Mouse (Mus musculus) CH12.LX (cell line): ENCODE data around the gene Fbxw4. TPM values are rescaled to one million over a fixed set of nuclear protein-coding genes. Genes with fewer than 3 reads are reported as not detected.

Experiments
- DNase-seq: peaks from one replicate; pipeline ENCODE4 v3.0.0-alpha.2; 2013; ENCODE audit errors: extremely low read depth
- H3K27ac ChIP-seq: 2 replicates; pipeline ENCODE4 v1.5.1; 2012; ENCODE audit warnings: low read depth, mild to moderate bottlenecking, control low read depth, moderate library complexity; ENCODE audit not compliant: insufficient read depth
- H3K27me3 ChIP-seq: replicated peaks from 2 replicates; pipeline ENCODE3; 2012; ENCODE audit warnings: inconsistent platforms
- H3K36me3 ChIP-seq, 2 experiments: replicated peaks in 1 of 2; 2 replicates each; pipeline versions ENCODE3 to v1.6.1; 2012; ENCODE audit warnings: inconsistent platforms in 1 of 2, low read length in 1 of 2, mild to moderate bottlenecking in 1 of 2, mixed read lengths in 1 of 2, moderate library complexity in 1 of 2; ENCODE audit not compliant: control insufficient read depth in 1 of 2, insufficient read depth in 1 of 2
- H3K4me1 ChIP-seq, 2 experiments: 2 replicates each; pipeline ENCODE4 v1.6.1; 2012; ENCODE audit warnings: inconsistent platforms in 1 of 2, moderate library complexity in 1 of 2; ENCODE audit not compliant: insufficient read depth in 2 of 2, control insufficient read depth in 1 of 2
- H3K4me2 ChIP-seq: 2 replicates; pipeline ENCODE4 v1.6.1; 2012; ENCODE audit warnings: low read depth, mild to moderate bottlenecking, control low read depth; ENCODE audit not compliant: poor library complexity, insufficient read depth, severe bottlenecking
- H3K4me3 ChIP-seq, 3 experiments: fragments of 150-350 bp in 1 of 3; sonication (generic) in 1 of 3; replicated peaks in 1 of 3; 2 replicates each; pipeline versions ENCODE3 to v1.5.1; 2011 to 2012; ENCODE audit warnings: low read depth in 2 of 3, low read length in 2 of 3, mild to moderate bottlenecking in 2 of 3, moderate library complexity in 2 of 3, control low read depth in 1 of 3, improper control_type of control experiment in 1 of 3, inconsistent platforms in 1 of 3, mixed read lengths in 1 of 3; ENCODE audit not compliant: poor library complexity in 1 of 3
- H3K79me2 ChIP-seq: replicated peaks from 2 replicates; pipeline ENCODE4 v1.6.1; 2012; ENCODE audit warnings: mild to moderate bottlenecking, moderate library complexity; ENCODE audit not compliant: control insufficient read depth, poor library complexity, insufficient read depth, severe bottlenecking; ENCODE audit errors: extremely low read depth
- H3K9ac ChIP-seq: 2 replicates; pipeline ENCODE4 v1.6.1; 2012; ENCODE audit warnings: low read depth, mild to moderate bottlenecking, control low read depth, moderate library complexity; ENCODE audit not compliant: insufficient read depth
- H3K9me3 ChIP-seq: replicated peaks from 2 replicates; pipeline ENCODE3; 2012; ENCODE audit warnings: low read length, inconsistent platforms, mixed read lengths
- CHD1 ChIP-seq: IDR thresholded peaks from 2 replicates; pipeline ENCODE4 v1.6.1; 2012; ENCODE audit warnings: low read depth, low read length, improper control_type of control experiment, inconsistent platforms
- CTCF ChIP-seq, 2 experiments: IDR thresholded peaks in 1 of 2; conservative IDR thresholded peaks in 1 of 2; 2 replicates each; pipeline ENCODE4 v1.5.1; 2011 to 2012; ENCODE audit warnings: low read depth in 2 of 2, low read length in 2 of 2, improper control_type of control experiment in 1 of 2, inconsistent platforms in 1 of 2, mild to moderate bottlenecking in 1 of 2, moderate library complexity in 1 of 2
- E2F4 ChIP-seq: IDR thresholded peaks from 2 replicates; pipeline ENCODE4 v1.6.1; 2011; ENCODE audit warnings: low read depth, low read length, improper control_type of control experiment; ENCODE audit not compliant: insufficient replicate concordance
- ELF1 ChIP-seq: IDR thresholded peaks from 2 replicates; pipeline ENCODE4 v1.6.1; 2014; ENCODE audit warnings: low read depth, mild to moderate bottlenecking, inconsistent platforms, low read length, improper control_type of control experiment
- EP300 ChIP-seq: IDR thresholded peaks from 2 replicates; pipeline ENCODE4 v1.6.1; 2011; ENCODE audit warnings: low read length, improper control_type of control experiment
- GABPA ChIP-seq: IDR thresholded peaks from 2 replicates; pipeline ENCODE4 v1.6.1; 2012; ENCODE audit warnings: low read depth, low read length, improper control_type of control experiment, inconsistent platforms; ENCODE audit not compliant: insufficient replicate concordance
- IRF4 ChIP-seq: IDR thresholded peaks from 2 replicates; pipeline ENCODE4 v1.6.1; 2014; ENCODE audit warnings: low read depth, mild to moderate bottlenecking, inconsistent platforms, low read length, improper control_type of control experiment
- KAT2A ChIP-seq: IDR thresholded peaks from 2 replicates; pipeline ENCODE4 v1.6.1; 2012; ENCODE audit warnings: low read length, improper control_type of control experiment, inconsistent platforms; ENCODE audit not compliant: insufficient replicate concordance
- MAZ ChIP-seq: IDR thresholded peaks from 2 replicates; pipeline ENCODE4 v1.6.1; 2012; ENCODE audit warnings: low read depth, mild to moderate bottlenecking, inconsistent platforms, low read length, improper control_type of control experiment, moderate library complexity
- MXI1 ChIP-seq: IDR thresholded peaks from 2 replicates; pipeline ENCODE4 v1.6.1; 2011; ENCODE audit warnings: mild to moderate bottlenecking, low read depth, low read length, improper control_type of control experiment
- NELFE ChIP-seq: IDR thresholded peaks from 2 replicates; pipeline ENCODE4 v1.6.1; 2011; ENCODE audit warnings: low read depth, low read length, improper control_type of control experiment
- NRF1 ChIP-seq: IDR thresholded peaks from 2 replicates; pipeline ENCODE4 v1.6.1; 2014; ENCODE audit warnings: low read depth, mild to moderate bottlenecking, inconsistent platforms, low read length, improper control_type of control experiment, moderate library complexity
- PAX5 ChIP-seq: IDR thresholded peaks from 2 replicates; pipeline ENCODE4 v1.6.1; 2012; ENCODE audit warnings: low read length, inconsistent platforms, mixed read lengths
- RAD21 ChIP-seq: IDR thresholded peaks from 2 replicates; pipeline ENCODE4 v1.6.1; 2011; ENCODE audit warnings: low read depth, mild to moderate bottlenecking, low read length, improper control_type of control experiment, moderate library complexity
- RCOR1 ChIP-seq: conservative IDR thresholded peaks from 2 replicates; pipeline ENCODE4 v1.6.1; 2012; ENCODE audit warnings: low read depth, mild to moderate bottlenecking, inconsistent platforms, low read length, improper control_type of control experiment
- SMC3 ChIP-seq: IDR thresholded peaks from 2 replicates; pipeline ENCODE4 v1.6.1; 2011; ENCODE audit warnings: low read depth, low read length, improper control_type of control experiment
- TBP ChIP-seq: conservative IDR thresholded peaks from 2 replicates; pipeline ENCODE4 v1.6.1; 2011; ENCODE audit warnings: low read depth, low read length, improper control_type of control experiment
- TCF12 ChIP-seq: IDR thresholded peaks from 2 replicates; pipeline ENCODE4 v1.6.1; 2014; ENCODE audit warnings: low read depth, mild to moderate bottlenecking, inconsistent platforms, low read length, improper control_type of control experiment
- UBTF ChIP-seq: IDR thresholded peaks from 2 replicates; pipeline ENCODE4 v1.6.1; 2012; ENCODE audit warnings: low read depth, mild to moderate bottlenecking, inconsistent platforms, low read length, improper control_type of control experiment, moderate library complexity
- USF1 ChIP-seq: IDR thresholded peaks from 2 replicates; pipeline ENCODE4 v1.6.1; 2014; ENCODE audit warnings: low read depth, mild to moderate bottlenecking, inconsistent platforms, low read length, improper control_type of control experiment
- ZC3H11A ChIP-seq: IDR thresholded peaks from 2 replicates; pipeline ENCODE4 v1.6.1; 2012; ENCODE audit warnings: low read depth, mild to moderate bottlenecking, inconsistent platforms, low read length, improper control_type of control experiment
- ZMIZ1 ChIP-seq: IDR thresholded peaks from 2 replicates; pipeline ENCODE4 v1.6.1; 2012; ENCODE audit warnings: low read depth, mild to moderate bottlenecking, inconsistent platforms, low read length, improper control_type of control experiment
- ZNF384 ChIP-seq: IDR thresholded peaks from 2 replicates; pipeline ENCODE4 v1.6.1; 2012; ENCODE audit warnings: low read depth, low read length, improper control_type of control experiment, inconsistent platforms
- dilution Hi-C: fragments of 300-500 bp; cut with MboI; formaldehyde crosslinking; loops from 2 replicates; pipeline ENCODE4 v1.14.3; 2020; ENCODE audit warnings: low sequenced_read_pairs; ENCODE audit not compliant: extremely low pct_unique_long_range_greater_than_20kb, extremely low pct_ligation_motif_present
- in situ Hi-C: fragments of 300-500 bp; cut with MboI; formaldehyde crosslinking; loops from 3 replicates; pipeline ENCODE4 v1.14.3; 2019; ENCODE audit warnings: low sequenced_read_pairs, low pct_ligation_motif_present, low pct_unique_long_range_greater_than_20kb, mixed read lengths
- polyA plus RNA-seq: library from polyadenylated mRNA; unstranded; fragments of >175 nt; gene quantifications from 2 replicates; pipeline ENCODE4 v1.2.1, GENCODE M21; 2012; ENCODE audit warnings: low read depth; ENCODE audit not compliant: insufficient read length
- total RNA-seq, 2 experiments: library from RNA; depleted of rRNA; stranded (reverse); fragments of 300-350 nt in 1 of 2; fragments of >200 nt in 1 of 2; gene quantifications; 2 replicates each; pipeline ENCODE4 v1.2.3; 2012 to 2014

Fbxw4 gene
- total and polyA plus RNA-seq, 3 experiments, result 4.5 to 8.6 (median 7.5) TPM

- H3K9me3 ChIP-seq, result no peaks in the 10 kb centered on the region
- TF ChIP-seq TBP, result no peak
- no peak for TF ChIP-seq TCF12
- no peak for TF ChIP-seq CHD1
- TF ChIP-seq ELF1, result no peak
- TF ChIP-seq GABPA, result no peak
- no peak for TF ChIP-seq MAZ
- no peak for TF ChIP-seq USF1
- no peak for TF ChIP-seq E2F4
- no peak for TF ChIP-seq KAT2A
- no peak for TF ChIP-seq RCOR1
- TF ChIP-seq NRF1, result no peak
- TF ChIP-seq EP300, result no peak
- no peak for TF ChIP-seq MXI1
- no peak for TF ChIP-seq ZC3H11A
- TF ChIP-seq PAX5, result no peak
- TF ChIP-seq ZNF384, result no peak
- TF ChIP-seq CTCF (conservative IDR thresholded peaks at IDR 0.05 in 1 of 2, IDR thresholded peaks at IDR 0.05 in 1 of 2; ENCODE audit: low read depth in 2 of 2, low read length in 2 of 2), result no peak
- no peak for TF ChIP-seq UBTF
- TF ChIP-seq NELFE, result no peak
- dilution Hi-C loops, result no loop called here
- in situ Hi-C loops, result loop anchor here (5.0 to 25.0 kb wide), 2 partner anchors 173 to 438 kb away; partner anchors contain the start of genes Hps6 and Npm3
- H3K27ac ChIP-seq, result no peak overlapping the region
- no peak for DNase-seq
- no peaks in the 10 kb centered on the region for H3K27me3 ChIP-seq
- H3K79me2 ChIP-seq, result no peaks in the 10 kb centered on the region
- H3K4me1 ChIP-seq, result peaks cover 0 to 20% of the 10 kb centered on the region in 2 experiments; a peak in 2 of 4 replicates
- H3K9ac ChIP-seq, result no peak overlapping the region
- peaks cover 47 to 87% of the 10 kb centered on the region in 2 experiments for H3K36me3 ChIP-seq
- H3K4me2 ChIP-seq, result no peak overlapping the region
- no peak overlapping the region for H3K4me3 ChIP-seq
Measured at GRCm38 (mm10) chr19:45574339-45574898, 85.7 kb downstream of the Fbxw4 start.

DNA sequence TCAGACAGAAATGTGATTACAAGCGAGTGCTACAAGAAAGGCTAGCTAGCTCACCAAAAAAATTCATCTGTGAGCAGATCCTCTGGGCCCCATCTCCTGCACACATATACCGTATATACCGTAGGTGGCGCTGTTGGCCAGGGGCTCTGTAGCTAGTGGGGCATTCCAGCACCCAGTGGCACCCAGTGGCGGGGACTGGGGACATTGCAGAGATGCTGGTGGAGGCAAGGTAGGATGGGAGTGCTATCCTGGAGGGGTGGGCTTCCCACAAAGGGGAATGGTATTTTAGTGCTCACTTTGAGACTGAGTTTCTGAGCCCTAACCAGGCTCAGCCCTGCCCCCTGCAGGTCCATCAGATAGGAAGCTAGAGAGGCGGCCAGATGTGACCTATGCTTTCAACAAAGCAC is 86.2 kb downstream of the Fbxw4 start:
- DNase-seq, result peak; percentile 65
- no peak overlapping the region for H3K27ac ChIP-seq
- dilution Hi-C loops, result no loop called here
- in situ Hi-C loops, result loop anchor here (5.0 to 25.0 kb wide), 2 partner anchors 173 to 438 kb away; partner anchors contain the start of genes Hps6 and Npm3
- peak; percentile 25; the same call in 1 of the 2 replicates for TF ChIP-seq NELFE
- 0 out of 2 replicates have a peak, but pooled peaks have one; percentile 26 for TF ChIP-seq ZNF384
- peak; percentile 48 to 92 for TF ChIP-seq CTCF (conservative IDR thresholded peaks at IDR 0.05 in 1 of 2, IDR thresholded peaks at IDR 0.05 in 1 of 2; ENCODE audit: low read depth in 2 of 2, low read length in 2 of 2)
- TF ChIP-seq PAX5, result no peak
- no peak for TF ChIP-seq ZMIZ1
- no peak for TF ChIP-seq TBP
- TF ChIP-seq IRF4, result no peak
- peak; percentile 58 for TF ChIP-seq SMC3
- TF ChIP-seq ZC3H11A, result no peak
- TF ChIP-seq RAD21, result peak; percentile 62
- TF ChIP-seq, all 38 proteins: peak for 5
- no peaks in the 10 kb centered on the region for H3K9me3 ChIP-seq
- H3K36me3 ChIP-seq, result peaks cover 43 to 87% of the 10 kb centered on the region in 2 experiments
- peaks cover 0 to 25% of the 10 kb centered on the region in 2 experiments; a peak in 2 of 4 replicates for H3K4me1 ChIP-seq
- H3K9ac ChIP-seq, result no peak overlapping the region
- H3K4me2 ChIP-seq, result no peak overlapping the region
- H3K27me3 ChIP-seq, result no peaks in the 10 kb centered on the region
- no peaks in the 10 kb centered on the region for H3K79me2 ChIP-seq
- H3K4me3 ChIP-seq, result no peak overlapping the region
